Mouse (Mus musculus): ENCODE results near the gene Plek2. TPM values are rescaled to one million over a fixed set of nuclear protein-coding genes. Genes with fewer than 3 reads are reported as not detected.
"Not testable (repeated sequence)": the region's sequence is repeated elsewhere in the genome, so short reads cannot be mapped to it uniquely, and the experiment has no call there.

Plek2 gene
- total RNA-seq (2021) (under 1 TPM; 0.23 to 0.41 TPM), polyA plus RNA-seq (2012; rRNA removed) (not detected in 2 replicates)
- long read RNA-seq: 0 reads

- peak; percentile 84 for DNase-seq
These were observed at the start of gene Plek2 for GRCm38 (mm10) chr12:78906707-78907162. Plek2 (minus strand) TSS chr12:78906964.

DNA sequence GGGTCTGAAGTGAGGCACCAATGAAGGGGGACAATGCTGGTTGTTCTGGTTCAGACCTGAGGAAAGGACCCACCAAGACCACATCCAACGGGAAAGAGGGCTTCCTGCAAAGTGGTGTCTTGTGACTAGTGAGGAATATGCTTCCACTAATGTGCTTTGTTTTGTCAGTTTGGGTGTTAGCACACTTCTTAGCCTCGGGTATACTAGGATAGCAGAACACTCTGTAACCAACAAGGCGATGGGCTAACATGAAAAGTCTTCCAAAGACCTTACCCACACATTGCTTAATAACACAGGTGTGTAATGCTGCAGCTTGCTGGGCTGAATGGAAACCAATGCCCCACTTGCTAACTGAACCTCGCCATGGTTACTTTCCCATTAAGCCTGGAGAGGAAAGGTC lies 49.6 kb upstream of the Plek2 start:
- DNase-seq: no peak

GRCm38 (mm10) chr12:78952484-78952883 lies 45.7 kb upstream of the Plek2 start:
- no peak for DNase-seq

- peak; percentile 22 for DNase-seq
These were observed 45.3 kb upstream of the Plek2 start for GRCm38 (mm10) chr12:78952053-78952452.

DNA sequence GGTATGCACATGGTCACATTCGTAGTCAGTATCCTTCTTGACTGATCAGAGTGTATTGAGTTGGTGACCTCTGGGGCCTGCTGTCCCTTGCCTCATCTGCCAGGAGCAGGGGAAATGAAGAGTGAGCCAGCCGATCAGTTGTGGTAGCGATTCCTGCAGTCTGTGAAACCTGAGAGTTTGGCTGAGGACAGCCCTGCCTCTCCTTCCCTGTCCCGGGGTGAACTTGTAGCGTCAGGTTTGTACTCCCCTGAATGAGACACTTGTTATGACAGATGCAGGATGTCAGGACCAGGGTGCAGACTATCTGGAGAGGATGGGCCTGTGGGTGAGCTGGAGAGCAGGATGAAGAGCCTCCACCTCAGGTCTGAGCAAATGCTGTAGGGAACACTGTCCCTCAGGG lies 40.9 kb upstream of the Plek2 start:
- DNase-seq: no peak

DNA sequence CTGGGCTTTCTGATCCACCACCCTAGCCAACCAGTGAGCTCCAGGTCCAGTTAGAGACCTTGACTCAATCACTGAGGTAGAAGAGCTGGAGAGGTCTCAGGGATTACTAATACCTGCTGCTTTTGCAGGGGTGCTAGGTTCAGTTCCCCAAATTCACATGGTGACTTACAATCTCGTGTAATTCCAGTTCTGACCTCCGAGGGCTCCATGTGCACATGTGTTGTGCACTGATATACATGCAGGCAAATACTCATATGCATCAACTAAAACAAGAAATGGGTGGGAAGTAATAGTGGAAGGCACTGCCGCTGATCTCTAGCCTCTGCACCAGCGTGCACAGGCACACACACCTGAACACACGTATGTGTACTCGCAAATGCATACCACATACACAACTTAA lies 40.4 kb upstream of the Plek2 start:
- no peak for DNase-seq

- no peak for DNase-seq
These were observed 36.2 kb upstream of the Plek2 start for GRCm38 (mm10) chr12:78942931-78943330.

GRCm38 (mm10) chr12:78940081-78940480 lies 33.3 kb upstream of the Plek2 start:
- no peak for DNase-seq

DNA sequence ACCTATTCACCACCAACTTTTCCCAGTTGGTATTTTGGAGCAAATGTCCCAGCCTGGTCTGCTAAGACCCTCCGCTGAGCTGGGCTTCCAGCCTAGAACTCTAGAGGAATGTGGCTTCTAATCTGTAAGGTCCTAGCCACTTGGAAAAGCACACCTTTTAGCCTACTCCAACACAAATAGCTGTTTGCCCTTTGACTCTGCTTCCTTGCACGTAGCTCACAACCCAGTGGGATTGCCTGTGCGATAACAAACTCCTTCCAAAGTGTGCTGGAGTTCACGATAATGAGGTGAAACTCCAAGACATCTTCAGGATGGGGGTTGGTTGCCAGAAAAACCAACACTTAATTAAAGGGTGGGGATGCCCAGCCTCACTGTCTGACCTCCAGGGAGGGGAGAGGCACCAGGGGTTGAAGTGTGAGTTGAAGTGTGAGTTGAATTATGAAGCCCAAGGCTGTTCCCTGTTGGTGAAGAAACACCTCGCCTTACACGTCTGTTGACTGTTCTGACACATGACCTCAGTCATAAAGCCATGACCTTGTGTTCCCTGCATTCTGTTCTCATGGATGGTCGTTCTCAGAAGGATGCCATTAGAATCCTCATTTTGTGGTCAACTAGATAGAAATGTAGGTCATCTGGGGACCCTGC lies 32.8 kb upstream of the Plek2 start:
- no peak for DNase-seq

GRCm38 (mm10) chr12:78936494-78936893 lies 29.7 kb upstream of the Plek2 start:
- no peak for DNase-seq

DNA sequence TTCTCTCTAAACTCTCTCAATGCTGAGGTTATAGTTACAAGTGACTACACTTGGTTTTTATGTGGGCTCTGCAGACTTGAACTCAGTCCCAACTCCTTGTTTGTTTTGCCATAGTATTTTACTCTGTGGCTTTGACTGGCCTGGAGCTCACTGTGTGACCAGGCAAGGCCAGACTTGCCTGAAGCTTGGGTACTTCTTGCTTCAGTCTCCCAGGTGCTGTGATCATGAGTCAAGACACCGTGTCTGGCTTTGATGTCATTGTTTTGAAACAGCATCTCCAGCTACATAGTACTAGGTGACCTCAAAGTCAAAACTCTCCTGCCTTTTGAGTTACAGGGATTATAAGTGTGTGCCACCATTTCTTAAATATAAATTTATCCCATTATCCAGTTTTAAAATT lies 23.1 kb upstream of the Plek2 start:
- no peak for DNase-seq

DNA sequence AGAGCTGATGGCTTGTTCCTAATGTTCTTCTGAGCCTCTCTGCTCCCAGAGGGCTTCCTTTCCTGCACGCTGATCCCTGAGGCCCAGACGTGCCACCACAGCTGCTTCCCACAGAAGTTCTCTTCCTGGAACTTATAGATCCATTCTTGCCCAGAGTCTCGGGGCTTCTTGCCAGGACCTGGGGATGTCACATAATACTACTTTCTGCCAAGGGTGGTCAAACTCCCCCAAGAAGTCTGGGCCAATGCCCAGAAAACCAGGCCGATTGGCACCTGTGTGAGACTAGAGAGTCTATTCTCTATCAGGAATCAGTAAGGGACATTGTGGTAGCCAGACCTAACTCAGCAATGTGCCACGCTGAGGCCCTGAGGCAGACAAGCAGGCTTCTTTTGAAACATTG lies 20.5 kb upstream of the Plek2 start:
- no peak for DNase-seq

GRCm38 (mm10) chr12:78923539-78924189 lies 16.9 kb upstream of the Plek2 start:
- DNase-seq: no peak

DNA sequence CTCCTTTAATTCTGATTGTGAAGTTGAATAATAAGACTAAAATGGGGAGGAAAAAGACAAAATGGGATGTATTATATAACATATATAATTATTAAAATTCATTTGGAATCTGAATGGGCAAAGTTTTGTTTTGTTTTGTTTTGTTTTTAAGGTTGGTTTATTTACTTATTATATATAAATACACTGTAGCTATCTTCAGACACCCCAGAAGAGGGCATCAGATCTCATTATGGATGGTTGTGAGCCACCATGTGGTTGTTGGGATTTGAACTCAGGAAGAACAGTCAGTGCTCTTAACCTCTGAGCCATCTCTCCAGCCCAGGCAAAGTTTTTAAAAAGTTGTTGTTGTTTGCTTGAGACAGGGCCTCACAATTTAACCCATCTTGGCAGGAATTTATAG lies 16.2 kb upstream of the Plek2 start:
- DNase-seq: not testable (repeated sequence)

DNA sequence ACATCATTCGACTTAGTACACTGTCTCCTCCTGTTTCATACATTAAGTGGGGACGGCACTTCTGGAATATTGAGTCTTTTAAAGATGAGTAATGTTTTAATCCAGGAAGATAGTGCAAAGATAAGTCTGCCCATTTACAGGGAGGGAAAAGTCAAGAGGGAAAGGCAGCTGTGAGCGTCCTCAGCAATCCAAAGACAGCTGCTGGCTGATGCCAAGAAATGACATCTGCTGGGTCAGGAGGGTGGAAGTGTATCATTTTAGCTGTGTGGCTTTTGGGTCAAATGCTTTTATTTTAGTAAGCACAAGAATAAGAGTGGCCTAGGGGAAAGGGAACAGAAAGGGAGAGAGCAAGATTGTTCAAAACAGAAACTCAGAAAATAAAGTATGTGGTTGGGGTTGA lies 15.3 kb upstream of the Plek2 start:
- no peak for DNase-seq

DNA sequence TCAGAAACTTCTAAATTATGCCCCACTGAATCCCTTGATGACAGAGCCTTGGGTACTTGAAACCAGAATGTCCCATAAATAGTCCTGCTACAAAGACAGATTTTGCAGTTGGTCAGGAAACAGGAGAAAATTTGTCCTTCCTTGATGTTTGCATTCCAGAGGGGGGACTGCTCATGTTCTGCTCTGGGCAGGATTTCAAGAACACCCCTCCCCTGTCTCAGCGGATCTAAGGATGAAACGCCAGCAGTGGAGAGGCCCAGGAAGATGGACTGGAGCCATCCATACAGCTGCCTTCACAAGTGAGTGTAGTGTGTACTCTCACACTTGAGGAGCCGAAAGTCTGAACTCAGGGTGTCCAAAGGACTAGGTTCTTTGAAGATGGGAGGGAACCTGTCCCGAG lies 14.7 kb upstream of the Plek2 start:
- no peak for DNase-seq

DNA sequence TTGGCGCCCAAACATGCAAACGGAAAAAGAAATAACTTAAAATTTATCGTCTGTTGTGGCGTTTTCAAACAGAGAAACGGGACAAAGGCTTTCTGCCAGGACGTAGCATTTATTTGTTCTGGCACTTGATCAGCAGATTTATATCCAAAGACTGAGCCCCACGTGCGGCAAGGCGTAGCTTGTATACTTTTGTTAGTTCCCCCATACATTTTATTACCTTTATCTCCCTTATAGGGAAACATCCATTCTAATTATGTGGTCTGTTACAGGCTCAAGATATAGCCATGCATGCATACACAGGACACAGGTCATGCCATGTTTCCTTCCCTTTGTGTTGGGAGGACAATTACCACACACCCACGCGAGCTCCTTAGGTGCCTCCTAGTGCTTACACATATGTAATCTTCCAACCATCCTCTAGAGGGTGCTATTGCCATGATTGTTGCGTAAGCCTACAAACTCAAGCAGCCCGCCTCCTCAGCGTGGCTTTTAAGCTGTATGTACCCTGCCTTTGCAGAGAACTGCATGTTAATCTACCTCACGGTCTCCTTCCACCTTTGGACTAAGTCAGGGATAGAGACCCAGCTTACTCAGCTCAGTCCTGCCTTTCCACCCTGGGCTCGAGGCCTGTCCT lies 12.4 kb upstream of the Plek2 start:
- DNase-seq: peak; percentile 70

DNA sequence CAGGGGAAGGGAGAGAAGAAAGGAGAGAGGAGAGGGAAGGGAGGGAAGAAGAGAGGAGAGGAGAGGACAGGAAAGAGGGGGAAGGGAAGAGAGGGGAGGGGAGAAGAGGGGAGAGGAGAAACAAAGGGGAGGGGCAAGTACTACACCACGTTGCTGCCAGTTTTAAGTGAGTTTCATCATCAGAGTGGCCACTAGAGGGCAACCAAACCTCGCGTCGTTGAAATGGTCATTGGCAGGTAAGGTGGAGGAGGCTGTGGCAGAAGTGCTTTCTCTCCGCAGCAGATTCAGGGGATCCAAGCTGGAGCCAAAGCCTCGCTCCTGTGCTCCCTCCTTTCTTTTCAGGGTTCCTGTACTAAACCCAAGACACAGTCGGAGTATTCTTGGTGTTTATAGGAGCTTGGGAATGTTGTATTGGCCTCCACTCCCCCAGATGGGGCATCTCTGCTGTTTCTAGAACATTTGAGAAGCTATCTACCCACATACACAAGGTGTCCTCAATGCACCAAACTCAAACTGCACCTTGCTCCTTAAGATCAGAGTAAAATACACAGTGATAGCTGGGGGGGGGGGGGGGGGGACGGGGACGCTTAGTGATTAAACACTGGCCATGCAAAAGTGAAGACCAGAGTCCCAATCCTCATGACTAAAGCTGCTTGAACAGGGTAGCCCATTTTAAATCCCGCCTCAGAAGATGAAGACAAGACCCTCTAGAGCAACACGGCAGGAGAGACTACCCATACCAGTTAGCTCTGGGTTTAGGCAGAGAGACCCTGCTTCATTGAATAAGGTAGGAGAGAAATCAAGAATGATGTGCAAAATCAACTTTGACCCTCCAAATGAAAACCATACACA lies 11.7 kb upstream of the Plek2 start:
- DNase-seq: peak; percentile 82

DNA sequence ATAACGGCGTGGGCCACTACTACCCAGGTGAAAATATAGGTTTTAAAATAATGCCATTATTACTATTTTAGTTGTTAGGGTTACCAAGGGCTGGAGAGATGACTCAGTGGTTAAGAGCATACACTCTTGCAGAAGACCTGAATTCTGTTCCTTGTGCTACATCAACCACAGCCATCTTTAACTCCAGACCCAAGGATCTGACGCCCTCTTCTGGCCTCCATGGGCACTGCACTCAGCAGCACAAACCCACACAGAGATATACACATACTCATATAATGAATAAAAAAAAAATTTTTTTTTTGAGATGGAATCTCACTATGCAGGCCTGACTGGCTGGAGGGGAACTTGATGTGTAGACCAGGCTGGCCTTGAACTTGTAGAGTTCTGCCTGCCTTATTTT lies 9.5 kb upstream of the Plek2 start:
- DNase-seq: no peak

GRCm38 (mm10) chr12:78915561-78915960 lies 8.8 kb upstream of the Plek2 start:
- DNase-seq: no peak

GRCm38 (mm10) chr12:78914458-78914857 lies 7.7 kb upstream of the Plek2 start:
- DNase-seq: no peak

DNA sequence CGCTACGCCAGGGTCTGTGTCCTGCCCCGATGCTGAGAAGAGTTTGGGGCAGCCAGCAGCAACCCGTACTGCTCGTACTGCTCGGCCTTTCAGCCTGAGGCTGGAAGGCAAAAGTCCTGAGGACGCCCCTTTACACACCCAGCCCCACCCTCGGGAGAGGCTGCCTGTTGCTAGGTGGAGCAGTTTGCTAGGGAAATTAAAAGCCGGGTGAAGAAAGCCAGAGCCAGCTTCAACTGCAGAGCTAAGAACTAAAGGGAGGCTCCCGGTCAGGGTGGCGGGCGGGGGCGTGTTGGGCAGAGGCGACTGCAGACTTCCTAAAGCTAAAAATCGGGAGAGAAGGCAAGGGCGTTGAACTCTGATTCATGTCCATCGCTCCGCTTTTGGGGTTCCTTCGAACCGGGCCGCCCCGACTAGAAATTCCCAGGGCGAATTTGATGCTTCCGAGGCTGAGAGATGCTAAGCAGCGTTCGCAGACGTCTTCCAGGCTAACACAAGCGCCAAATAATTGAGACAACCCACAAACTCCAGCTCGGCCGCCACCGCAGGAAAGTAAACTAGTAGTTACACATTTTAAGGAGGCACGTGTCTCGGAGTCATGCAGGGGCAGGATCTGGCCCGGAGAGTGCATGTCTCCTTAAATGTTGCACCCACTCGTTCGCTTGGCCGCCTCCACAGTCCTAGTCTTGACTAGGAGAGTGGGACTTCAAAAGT lies 5.1 kb upstream of the Plek2 start:
- DNase-seq: peak; percentile 26

All from adrenal gland, adult 2 months (tissue).